Mouse (Mus musculus) heart, adult 10 weeks (tissue): ENCODE data around the gene Birc3. TPM values are rescaled to one million over a fixed set of nuclear protein-coding genes. Genes with fewer than 3 reads are reported as not detected.

Experiments used
- polyA plus RNA-seq: library from polyadenylated mRNA; stranded (reverse); fragments of 350-450 nt; fragmentation: Illumina TruSeq; extraction: RNeasy Lipid Tissue Mini Kit (QIAGEN cat#74804); gene quantifications from one replicate; pipeline ENCODE4 v1.2.3, GENCODE M21; 2014; ENCODE audit warnings: low read depth, low replicate concordance

Gene Birc3
- 10.0 TPM for polyA plus RNA-seq

GRCm38 (mm10) chr9:7872775-7873439 is at the start of gene Birc3:
Gene Birc3, minus strand, starts transcription at chr9:7873186.

DNA sequence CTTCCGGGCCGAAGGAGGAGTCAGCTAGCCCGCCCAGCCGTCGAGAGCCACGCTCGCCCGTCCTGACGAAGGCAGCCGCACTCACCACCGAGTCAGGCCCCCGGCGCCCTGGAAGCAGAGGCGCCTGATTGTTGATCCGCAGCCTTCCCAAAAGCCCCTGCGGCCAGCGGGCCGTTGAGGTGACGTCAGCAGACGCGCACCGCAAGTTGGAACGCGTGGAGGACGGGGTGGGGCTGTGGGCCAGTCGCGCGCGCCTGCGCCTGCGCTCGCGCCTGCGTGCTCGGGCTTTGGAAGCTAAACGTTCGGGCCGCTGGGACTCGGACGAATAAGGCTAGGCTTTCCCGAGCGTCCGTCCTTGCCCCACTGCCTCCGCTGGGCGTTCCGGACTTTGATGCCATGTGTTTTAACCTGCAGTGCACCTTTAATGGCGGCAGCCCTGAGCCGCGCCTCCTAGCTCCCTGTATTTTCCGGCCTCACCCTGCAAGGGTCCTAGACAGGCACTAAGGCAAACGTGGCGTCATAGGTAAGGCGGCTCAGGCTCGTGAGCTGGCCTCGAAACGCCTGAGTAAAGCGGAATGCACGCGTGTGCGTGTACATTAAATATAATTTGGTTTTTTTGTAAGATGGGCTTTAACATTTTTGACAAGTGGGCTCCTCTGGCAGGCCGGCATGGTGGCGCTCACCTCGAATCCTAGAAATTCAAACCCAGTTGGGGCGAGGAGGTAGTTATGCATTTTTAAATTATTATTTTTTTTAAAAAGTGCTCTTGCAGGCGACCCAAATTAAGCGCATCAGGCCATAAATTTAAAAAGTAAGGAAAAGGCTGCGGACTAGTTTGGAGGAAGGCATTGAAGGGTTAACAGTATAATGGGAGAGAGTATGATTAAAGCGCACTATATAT is 35.8 kb downstream of the Birc3 start, which contains the start of gene Birc2:
Gene Birc2, minus strand, starts transcription at position 160 of the 901 bp plus-strand sequence.

Other genes with a start within 250 kb of the Birc3 start
- not detected for gene Mmp20, start 245.0 kb downstream of the Birc3 start, polyA plus RNA-seq
- not detected for gene Mmp7, start 181.1 kb downstream of the Birc3 start, polyA plus RNA-seq
- gene Tmem123, start 109.1 kb downstream of the Birc3 start, polyA plus RNA-seq, result 53.3 TPM
- 26.6 TPM for gene Birc2, start 36.1 kb downstream of the Birc3 start, polyA plus RNA-seq
- gene Yap1, start 131.4 kb upstream of the Birc3 start, polyA plus RNA-seq, result 64.9 TPM
- 2.1 TPM for gene Cfap300, start 169.6 kb upstream of the Birc3 start, polyA plus RNA-seq